Mouse (Mus musculus): ENCODE results near the gene Serf2.

DNA sequence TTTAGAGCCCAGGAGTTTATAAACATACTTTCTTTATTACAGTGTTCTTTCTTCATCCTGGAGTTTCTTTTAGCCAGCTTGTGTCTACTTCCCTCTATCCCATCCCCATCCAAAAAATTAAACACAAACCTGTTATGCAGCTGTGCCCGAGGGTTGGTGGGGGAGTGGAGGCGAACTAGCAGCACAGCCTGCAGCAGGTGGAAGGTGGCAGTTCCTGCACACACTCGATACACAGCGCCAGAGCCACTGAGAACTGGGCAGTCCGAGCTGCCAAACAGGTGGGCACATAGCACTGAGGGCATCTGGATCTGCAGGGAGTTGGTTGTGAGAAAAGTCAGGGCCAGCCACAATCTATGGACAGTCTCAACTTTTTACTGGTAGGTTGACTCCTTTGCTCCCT is 6.5 kb downstream of the Serf2 start:
- no peak for TF ChIP-seq MAFK (IDR thresholded peaks at IDR 0.05; ENCODE audit: insufficient read depth, low read depth, low read length)
- TF ChIP-seq HCFC1 (IDR thresholded peaks at IDR 0.05; ENCODE audit: borderline replicate concordance, insufficient read depth, low read length) = no peak
- no peak for TF ChIP-seq CHD2 (IDR thresholded peaks at IDR 0.05; ENCODE audit: low read depth, low read length)
- TF ChIP-seq ZNF384 (IDR thresholded peaks at IDR 0.05; ENCODE audit: low read depth, low read length) = no peak
